Mouse (Mus musculus) spleen, postnatal 10 days (tissue): ENCODE measurements around the gene Agps.
A peak's percentile ranks its signal among the peaks of the same experiment; 100 is the strongest.

Experiments used
- DNase-seq, 2 experiments: peaks; one replicate each; pipeline ENCODE4 v3.0.0; 2021 to 2022; ENCODE audit warnings: low spot score in 2 of 2

The Agps gene

DNA sequence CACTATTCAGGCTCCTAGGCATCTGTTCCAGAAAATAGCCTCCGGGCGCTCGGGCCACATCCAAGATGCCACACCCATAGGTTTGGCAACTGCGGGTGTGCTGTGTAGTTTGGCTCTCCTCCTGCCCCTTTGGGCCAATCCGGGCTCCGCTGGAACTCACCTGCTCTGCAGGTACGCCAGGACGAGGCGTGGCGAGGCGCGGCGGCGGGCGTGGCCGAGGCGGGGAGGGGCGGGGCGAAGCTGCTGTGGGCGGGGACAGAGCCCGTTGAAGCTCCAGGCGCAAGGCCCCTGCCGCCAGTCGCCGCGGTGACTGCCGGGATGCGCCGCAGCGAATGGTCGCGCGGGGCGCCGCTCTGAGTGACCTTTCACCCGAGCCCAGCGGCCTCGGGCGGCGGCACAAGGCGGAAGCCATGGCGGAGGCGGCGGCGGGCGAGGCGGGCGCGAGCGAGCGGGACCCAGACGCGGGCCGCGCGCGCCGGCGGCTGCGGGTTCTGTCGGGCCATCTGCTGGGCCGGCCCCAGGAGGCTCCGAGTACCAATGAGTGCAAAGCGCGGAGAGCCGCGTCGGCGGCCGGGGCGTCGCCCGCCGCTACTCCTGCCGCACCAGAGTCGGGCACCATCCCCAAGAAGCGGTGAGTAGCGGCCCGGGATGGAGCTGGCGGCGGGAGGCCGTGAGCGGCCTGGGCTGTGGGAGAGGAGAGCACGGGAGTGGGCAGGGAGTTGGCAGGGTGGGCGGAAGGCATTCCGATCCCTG is at the start of gene Agps:
Gene Agps, plus strand, starts transcription at position 297 of the 753 bp plus-strand sequence.
- peak; percentile 90 to 91 for DNase-seq

DNA sequence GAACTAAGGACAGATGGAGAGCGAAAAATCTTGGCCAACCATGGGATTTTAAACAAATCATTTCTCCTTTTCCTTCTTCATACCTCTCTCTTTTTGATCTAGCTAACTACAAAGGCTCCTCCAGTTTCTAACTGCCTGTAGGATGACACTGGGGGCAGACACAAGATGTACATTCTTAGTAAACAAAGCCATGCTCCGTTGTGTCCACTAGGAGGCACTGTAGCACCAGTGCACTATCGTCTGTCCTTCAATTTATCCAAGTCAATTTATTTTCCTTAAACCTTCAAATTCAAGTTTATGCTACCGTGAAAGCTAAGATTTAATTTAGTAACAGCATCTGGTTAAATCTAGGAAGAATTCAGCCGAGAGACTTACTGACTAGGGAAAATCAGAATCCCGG is 45.9 kb upstream of the Agps start:
- DNase-seq, result peak in 1 of 2 experiments; percentile 65

DNA sequence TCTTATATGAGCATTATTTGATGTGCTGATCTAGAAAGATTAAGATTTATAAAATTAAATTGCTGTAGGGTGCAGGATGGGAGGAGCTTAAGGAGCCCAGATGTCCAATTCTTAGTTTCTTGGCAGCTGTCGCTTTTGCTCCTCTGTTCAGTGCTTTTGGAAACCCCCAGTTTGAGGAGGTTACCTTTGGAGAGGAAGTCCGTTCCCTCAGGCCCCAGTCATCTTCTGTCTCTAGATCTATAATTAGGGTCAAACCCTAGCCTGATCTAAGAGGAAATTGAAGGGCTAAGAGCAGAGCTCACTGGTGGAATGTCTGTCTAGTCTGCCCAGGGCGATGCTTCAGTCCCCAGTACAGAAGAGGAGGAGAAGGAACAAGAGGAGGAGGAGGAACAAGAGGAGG is 43.5 kb upstream of the Agps start:
- no peak for DNase-seq

DNA sequence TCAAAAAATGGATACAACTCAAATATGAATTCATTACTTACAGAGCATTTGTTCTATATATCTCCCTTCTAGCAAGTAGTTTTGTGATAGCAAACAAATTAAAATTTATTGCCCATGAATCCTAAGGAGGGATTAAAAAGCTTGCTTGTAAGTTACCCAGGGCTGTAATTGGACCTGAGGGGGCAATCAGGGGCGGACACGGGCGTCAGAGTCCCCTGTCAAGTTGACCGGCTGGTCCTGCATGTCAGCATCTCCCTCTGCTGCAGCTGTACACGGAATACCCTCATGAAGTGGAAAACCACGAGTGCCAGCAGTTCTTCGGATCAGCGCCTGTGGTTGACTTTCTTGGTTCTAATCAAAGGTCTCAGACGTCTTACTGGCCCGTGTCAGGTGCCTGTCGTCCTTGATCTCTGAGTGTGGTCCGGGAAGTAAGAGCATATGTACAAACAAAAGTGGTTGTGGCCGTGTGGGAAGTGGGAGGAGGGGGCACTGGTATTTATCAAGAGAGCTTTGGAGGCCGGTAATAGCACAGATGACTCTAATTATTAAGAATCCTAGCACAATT is 41.9 kb upstream of the Agps start:
- no peak for DNase-seq

DNA sequence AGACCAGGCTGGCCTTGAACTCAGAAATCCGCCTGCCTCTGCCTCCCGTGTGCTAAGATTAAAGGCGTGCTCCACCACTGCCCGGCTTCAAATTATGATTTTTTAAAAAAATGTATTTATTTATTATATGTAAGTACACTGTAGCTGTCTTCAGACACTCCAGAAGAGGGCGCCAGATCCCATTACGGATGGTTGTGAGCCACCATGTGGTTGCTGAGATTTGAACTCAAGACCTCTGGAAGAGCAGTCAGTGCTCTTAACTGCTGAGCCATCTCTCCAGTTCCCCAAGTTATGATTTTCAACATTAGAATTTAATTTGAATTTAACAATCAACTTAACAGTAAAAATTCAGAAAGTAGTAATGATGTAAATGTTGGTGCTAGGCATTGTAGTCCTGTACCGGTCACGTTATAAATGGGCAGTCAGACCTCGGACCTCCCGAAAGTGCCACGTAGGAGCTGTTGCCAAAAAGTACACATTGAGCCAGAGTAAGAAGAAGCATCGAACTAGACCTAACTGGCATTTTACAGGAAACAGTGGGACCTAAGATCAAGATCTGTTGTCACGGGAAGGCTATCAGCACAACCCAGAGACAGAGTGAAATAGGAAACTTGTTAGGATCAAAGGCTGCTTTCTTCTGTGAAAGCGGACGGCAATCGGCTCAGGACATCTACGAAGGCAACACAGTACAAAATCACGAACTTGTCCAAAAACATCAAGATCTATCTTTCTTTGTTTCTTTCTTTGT is 40.2 kb upstream of the Agps start:
- DNase-seq, result no peak

DNA sequence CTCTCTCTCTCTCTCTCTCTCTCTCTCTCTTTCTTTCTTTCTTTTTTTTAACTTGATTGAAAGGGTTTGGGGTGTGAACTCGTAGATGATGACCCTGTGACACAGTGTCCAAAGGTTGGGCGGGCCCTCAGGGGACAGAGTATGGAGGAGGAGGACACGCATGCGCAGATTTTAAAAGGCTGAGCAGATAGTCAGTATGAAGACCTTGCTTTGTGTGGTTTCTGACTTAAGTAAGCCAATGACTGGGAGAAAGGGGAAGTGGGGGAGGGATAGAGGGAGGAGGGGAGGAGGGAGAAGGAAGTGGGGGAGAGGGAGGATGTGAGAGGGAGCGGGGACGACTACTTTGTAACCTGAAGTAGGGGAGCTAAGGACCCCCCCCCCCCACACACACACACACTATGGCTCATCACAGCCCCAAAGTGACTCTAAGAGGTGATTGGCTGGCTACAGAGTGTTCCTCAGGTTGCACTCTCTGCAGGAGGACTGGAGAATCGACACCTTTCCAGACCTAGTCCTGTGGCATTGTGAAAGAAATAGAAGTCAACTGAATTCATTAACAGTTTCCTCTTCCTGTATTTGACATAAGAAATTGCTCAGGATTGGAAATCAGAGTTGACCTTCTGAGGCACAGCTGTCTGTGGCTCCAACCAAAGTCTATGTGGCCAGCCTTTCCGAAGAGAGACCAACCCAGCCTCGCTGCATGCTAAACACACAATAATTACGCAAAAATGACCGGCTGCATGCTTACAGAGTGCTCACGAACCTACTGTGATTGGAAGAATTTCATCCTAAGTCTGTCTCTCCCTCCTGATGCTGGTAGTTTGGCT is 39.4 kb upstream of the Agps start:
- peak in 1 of 2 experiments; percentile 63 for DNase-seq

DNA sequence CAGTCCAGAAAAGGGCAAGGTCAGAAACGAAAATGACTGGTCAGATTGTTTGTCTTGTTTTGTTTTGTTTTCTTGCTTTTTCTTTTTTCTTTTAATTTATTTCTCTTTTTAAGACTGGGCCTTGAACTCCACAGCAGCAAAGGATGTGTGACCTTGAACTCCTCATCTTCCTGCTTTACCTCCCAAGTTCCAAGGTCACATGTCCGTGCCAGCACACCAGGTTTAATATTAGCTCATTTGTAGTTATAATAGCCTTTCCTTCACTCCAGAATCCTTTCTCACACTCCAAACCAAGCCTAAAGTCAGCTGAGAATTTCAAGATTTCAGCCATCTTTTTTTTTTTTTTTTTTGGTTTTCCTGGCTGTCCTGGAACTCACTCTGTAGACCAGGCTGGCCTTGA is 35.8 kb upstream of the Agps start:
- no peak for DNase-seq

DNA sequence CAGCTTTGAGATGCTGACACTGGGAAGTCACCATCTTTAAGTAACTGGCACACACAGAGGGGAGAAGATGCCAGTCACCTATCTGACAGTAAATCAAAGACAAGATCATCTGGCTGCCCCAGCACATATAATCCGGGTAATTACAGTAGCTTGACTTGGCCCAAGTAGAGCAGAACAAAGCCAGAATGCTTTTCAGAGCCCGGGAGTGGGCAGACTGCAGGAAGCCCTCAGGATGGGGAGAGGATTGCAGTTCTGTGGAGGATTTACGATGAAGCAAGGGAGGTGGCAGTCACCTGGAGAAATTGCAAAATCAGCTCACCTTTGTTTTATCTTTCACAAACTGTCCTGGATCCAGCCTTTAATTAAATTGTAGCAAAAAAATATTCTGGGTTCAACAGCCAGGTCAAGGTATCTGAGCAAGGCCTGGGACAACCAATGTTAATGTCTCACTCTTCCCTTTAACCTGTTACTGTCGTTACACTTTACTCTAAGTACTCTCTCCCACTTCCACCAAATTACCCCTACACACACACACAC is 33.5 kb upstream of the Agps start:
- DNase-seq, result no peak

DNA sequence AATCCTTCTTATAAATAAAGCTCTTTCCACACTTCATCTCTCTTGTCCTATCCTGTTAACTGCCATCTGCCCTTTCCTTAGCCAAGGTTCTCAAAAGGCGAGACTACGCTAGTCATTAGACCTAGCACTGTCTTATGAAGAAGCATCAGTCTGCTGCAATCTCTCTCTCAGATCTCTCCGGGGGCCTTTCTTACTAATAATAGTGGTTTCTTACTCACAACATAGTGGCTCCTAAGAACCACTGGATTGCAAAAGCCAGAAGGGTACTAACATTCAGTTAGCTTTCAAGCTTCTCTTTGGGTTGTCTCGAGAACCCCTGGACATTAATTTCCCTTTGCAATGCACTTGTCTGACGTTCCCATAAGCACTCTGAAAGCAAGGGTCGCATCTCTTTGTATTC is 26.2 kb upstream of the Agps start:
- DNase-seq, result no peak

DNA sequence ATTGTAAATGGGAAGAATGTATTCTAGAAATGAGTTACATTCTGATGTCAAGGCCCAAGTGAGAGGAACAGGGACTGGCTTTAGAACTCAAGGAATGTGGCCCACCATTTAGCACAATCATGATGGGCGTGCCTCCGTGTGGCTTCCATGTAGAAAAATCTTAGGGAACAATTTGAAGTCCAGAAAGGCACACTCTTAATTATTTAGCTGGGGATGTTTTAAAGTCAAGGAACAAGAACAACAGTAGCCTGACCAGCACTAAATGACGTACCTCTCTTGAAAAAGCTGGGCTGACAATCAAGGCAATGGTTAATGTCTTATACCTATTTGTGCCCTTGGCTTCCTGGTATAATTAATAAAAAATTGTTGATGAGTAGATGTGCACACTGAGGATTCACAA is 25.1 kb upstream of the Agps start:
- DNase-seq, result no peak

DNA sequence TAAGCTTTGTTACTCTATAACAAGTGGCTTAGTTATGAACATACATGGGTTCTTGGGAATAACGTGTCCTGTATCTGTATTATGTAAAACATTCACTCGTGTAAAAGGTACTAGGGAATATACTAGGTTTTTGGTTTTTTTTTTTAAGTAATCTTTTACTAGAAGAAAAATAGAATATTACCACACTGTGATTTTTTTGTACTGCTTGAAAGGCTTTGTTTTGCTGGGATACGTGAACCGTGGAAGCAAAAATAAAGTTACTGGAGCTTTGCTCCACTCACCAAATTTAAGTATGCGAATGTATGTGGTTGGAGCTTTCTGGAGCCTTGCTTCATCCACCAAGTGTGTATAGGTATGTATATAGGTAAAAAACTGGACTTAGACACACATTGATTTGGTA is 24.5 kb upstream of the Agps start:
- no peak for DNase-seq

DNA sequence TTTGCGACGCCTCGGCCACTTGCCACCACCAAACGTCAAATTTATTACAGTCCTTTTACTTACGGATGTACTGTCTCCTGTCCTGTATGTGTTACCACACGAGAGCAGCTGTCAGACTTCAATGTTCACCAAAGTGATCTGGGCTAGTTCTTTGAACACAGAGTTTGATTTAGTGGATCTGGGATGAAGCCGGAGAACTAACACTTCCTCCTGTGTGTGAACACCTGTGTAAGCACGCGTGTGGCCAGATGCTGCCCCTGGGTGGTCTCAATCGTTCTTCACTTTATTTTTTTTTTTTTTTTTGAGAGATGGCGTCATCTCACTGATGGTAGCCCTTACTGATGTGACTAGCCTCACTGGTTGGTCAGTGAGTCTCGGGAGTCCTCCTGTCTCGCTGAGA is 17.1 kb upstream of the Agps start:
- no peak for DNase-seq

DNA sequence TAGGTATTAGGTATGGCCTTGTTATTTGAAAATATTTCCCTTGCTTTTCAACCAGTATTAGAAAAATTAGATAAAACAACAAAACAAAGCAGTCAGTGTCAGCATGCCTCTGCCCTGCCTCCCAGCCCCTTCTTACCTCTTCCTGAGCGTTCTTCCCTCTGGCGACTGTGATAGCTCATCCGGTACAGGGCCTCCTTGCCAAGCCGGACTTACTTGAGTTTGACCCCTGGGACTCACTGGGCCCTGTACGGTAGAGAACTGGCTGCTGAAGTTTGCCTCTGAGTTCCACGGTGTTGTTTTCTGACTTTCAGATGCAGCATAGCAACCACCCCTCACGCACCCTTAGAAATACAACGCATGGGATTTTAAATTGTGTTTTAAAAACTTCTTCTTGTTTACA is 16.5 kb upstream of the Agps start:
- DNase-seq, result no peak

DNA sequence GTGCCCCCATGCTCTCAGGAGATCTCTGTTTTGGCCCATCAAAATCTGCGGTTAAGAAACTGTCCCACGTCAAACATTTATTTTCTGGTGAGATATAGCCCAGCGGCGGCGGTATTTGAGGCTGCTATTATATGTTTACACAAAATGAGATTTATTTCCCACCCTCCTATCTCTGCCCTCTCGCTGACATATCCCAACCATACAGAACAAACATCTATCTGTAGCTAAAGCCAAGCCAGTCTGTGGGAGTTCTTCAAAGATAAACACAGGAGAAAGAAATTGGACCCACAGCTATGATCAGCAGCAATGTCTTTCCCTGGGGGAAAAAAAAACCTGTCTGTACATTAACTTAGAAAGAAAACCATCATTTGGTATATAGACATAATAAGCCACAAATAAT is 15.3 kb upstream of the Agps start:
- DNase-seq, result no peak

DNA sequence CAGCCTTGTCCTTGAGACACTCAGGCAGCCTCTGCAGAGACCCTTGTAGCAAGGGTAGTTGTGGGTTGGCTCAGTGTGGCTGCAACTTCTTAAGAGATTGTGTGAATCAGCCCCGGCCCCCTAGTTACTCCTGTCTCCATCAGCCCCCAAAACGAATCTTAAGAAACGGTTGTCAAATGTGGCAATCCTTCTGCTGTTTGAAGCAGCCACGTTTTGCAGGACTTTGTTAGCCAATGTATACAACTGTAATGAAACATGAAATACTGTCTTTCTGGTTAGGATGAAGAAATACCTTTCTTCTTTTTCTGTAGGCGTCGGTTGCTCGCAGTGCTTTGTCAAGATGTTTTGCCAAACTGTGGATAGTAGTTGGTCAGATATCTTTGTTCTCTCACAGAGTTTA is 13.3 kb upstream of the Agps start:
- no peak for DNase-seq

DNA sequence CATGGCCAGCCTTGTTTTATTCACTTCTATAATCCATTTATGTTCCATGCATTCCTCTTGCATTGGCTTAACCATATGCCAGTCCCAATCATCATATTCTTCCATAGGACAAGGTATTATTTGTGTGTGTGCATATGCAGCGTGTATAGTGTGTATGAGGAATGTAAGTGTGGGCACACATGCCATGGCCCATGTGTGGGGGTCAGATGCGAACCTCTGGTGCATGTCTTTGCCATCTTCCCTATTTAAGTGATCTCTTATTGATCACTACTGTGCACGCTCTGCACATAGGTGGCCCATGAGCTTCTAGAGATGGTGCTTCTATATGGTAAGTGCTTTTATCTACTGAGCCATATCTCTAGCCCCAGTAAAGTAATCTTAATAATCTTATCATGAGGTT is 12.2 kb upstream of the Agps start:
- no peak for DNase-seq

DNA sequence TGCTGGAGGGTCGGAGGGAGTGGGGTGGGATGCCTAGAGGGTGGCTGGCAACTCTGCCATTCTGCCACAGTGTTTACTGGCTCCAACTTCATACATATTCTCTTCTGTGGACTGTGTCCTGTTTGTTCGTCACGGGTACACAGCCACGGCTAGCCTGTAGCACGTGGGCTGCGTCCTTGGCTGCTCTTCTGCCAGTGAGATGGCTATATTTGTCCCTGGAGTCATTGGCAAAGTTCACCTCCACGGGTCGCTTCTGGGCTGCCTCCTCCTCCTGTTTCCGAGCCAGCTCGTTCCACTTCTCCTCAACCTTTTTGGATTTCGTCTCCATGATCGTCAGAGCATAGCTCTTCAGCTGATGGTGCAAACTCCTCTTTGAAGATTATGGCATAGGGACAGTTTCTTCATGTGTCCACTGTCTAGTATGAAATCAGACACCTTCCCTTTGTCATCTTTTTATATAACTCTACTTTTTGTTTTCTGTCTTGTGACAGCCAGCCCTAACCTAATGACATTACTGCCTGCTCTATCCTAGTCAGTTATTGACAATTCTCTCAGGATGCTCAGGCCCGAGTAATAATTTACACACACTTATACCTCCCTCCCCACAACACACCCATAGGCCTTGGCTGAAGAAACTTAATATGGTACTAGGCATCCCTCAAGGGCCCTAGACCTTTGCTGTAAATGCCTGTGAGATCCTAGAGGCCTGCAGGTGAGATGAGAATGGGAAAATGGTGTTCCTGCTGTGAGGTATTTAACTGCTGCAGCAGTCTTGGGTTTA is 9.8 kb upstream of the Agps start:
- no peak for DNase-seq

DNA sequence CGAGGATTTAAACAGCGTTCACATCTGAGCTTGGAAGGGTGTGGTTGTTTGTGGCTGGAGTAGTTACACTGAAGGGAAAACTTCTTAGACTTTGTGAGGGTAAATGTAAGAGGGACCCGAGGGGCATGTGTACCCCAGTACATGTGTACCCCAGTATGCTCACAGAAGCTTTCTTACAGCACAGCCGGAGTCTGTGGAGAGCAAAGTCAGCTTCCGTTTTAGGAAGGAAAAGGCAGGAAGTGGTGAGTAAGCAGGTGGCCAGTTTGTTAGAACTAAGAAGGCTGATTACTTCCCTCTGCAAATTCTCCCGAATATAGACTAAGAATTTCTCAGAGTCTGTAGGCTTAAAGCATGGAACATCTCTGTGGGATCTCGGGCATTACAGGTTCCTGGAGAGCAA is 8.2 kb upstream of the Agps start:
- DNase-seq, result no peak

DNA sequence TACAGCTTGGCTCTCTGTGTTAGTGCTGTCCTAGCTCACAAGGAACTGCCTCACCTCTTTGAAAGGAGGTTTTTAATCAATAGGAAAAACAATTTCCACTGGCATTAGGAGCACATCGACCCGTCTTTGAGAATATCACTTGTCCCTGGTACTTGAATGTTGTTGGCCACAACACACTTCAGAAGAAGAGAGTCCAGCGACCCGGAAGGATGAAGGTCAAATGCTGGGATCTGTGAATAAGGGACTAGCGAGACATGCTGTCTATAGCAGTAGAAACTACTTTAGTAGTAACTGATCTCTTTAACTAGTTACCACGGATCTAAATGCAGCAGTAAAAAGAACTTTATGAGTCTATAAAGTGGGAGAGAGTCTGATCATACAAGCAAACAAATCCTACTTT is 7.8 kb upstream of the Agps start:
- no peak for DNase-seq

DNA sequence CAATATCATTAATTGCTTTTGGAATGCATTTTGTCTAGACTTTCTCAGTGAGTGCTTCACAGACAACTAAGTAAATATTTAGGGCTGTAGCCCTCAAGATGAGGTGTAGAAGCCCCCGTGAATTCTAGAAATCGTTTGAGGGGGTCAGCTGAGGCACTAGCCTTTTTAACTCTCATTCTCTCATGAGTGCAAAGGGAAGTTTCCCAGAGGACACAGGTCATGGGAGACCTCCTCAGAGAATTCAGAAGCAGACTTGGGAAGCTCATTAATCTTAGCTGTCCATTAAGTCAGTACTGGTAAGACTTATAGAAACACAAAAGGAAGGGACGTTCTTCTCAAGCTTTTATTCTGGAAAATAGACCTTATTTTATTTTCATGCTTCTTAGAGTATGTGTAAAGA is 7.1 kb upstream of the Agps start:
- DNase-seq, result no peak

DNA sequence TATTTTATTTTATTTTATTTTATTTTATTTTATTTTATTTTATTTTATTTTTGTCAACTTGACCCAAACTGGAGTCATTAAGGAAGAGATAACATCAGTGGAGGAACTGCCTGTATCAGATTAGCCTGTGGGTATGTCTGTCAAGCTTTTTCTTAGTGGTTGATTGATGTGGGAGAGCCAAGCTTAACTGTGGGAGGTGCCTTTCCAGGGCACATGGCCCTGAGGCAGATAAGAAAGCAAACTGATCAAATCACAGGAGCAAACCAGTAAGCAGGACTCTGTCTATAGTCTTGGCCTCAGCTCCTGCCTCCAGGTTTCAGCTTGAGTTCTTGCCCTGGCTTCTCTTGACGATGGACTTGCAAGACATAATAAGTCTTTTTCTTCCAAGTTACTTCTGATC is 6.4 kb upstream of the Agps start:
- no peak for DNase-seq
